Mouse (Mus musculus) bone marrow macrophage, adult 2 months (primary cell): ENCODE data around the gene Kbtbd6.

Source experiments
- CTCF ChIP-seq: IDR thresholded peaks from 2 replicates; pipeline ENCODE4 v1.5.1; 2012; ENCODE audit warnings: low read depth, mild to moderate bottlenecking, low read length, moderate library complexity
- POLR2A ChIP-seq: IDR thresholded peaks from 2 replicates; pipeline ENCODE4 v1.6.1; 2012; ENCODE audit warnings: mild to moderate bottlenecking, low read depth, low read length, borderline replicate concordance

- TF ChIP-seq CTCF (no peak), POLR2A (no peak)
These were observed 8.8 kb downstream of the Kbtbd6 start for GRCm38 (mm10) chr14:79460401-79460800.
